Mouse (Mus musculus) hindbrain, embryonic 12.5 days (tissue): ENCODE results near the gene Sugct. TPM values are rescaled to one million over a fixed set of nuclear protein-coding genes. Genes with fewer than 3 reads are reported as not detected.

Experiments
- ATAC-seq: fragments of 200-750 bp; cut with Nextera tagmentation; 2 replicates; pipeline ENCODE4 v1.8.0; 2017; ENCODE audit warnings: moderate TSS enrichment; ENCODE audit not compliant: low FRiP score
- H3K27ac ChIP-seq: fragments of 300-500 bp; sonication (generic); 2 replicates; pipeline ENCODE4 v1.5.1; 2016; ENCODE audit warnings: mild to moderate bottlenecking
- H3K27me3 ChIP-seq: fragments of 300-500 bp; sonication (generic); 2 replicates; pipeline ENCODE4 v1.6.1; 2016; ENCODE audit warnings: mild to moderate bottlenecking
- H3K36me3 ChIP-seq: fragments of 300-500 bp; sonication (generic); 2 replicates; pipeline ENCODE4 v1.6.1; 2016; ENCODE audit warnings: mild to moderate bottlenecking
- H3K4me1 ChIP-seq: fragments of 300-500 bp; sonication (generic); 2 replicates; pipeline ENCODE4 v1.6.1; 2016
- H3K4me2 ChIP-seq: fragments of 300-500 bp; sonication (generic); replicated peaks from 2 replicates; pipeline ENCODE4 v1.6.1; 2016; ENCODE audit warnings: mild to moderate bottlenecking
- H3K4me3 ChIP-seq: fragments of 300-500 bp; sonication (generic); 2 replicates; pipeline ENCODE4 v1.5.1; 2016; ENCODE audit warnings: mild to moderate bottlenecking
- H3K9ac ChIP-seq: fragments of 300-500 bp; sonication (generic); 2 replicates; pipeline ENCODE4 v1.6.1; 2016; ENCODE audit warnings: mild to moderate bottlenecking, moderate library complexity
- H3K9me3 ChIP-seq: fragments of 300-500 bp; sonication (generic); replicated peaks from 2 replicates; pipeline ENCODE4 v1.6.1; 2016; ENCODE audit warnings: mild to moderate bottlenecking
- WGBS: fragments of 180-500 bp; shearing (Covaris S2); methylation state at CpG from one replicate; pipeline ENCODE4 v1.1.7; 2016; 5-methylcytosine and 5-hydroxymethylcytosine counted together
- polyA plus RNA-seq: library from polyadenylated mRNA; unstranded; fragments of >200 nt; fragmentation: Nextera tagmentation; extraction: Ambion mirVana; gene quantifications from 2 replicates; pipeline ENCODE4 v1.2.1, GENCODE M21; 2016

The Sugct gene
- polyA plus RNA-seq, 1 experiment from 2014 or later = 4.6 TPM

GRCm38 (mm10) chr13:16829589-16829988 is 865.8 kb downstream of the Sugct start:
- no peak for ATAC-seq
- 69% methylated on average over 2 of the region's 2 CpGs for WGBS

GRCm38 (mm10) chr13:16825619-16826018 is 869.7 kb downstream of the Sugct start:
- H3K4me2 ChIP-seq = no peak overlapping the region
- ATAC-seq = no peak
- no peak overlapping the region for H3K4me3 ChIP-seq
- no peaks in the 10 kb centered on the region for H3K9me3 ChIP-seq
- H3K9ac ChIP-seq = no peak overlapping the region
- H3K36me3 ChIP-seq = no peaks in the 10 kb centered on the region
- no peaks in the 10 kb centered on the region for H3K27me3 ChIP-seq
- no peak overlapping the region for H3K27ac ChIP-seq
- WGBS = 82% methylated on average over 6 of the region's 6 CpGs
- no peaks in the 10 kb centered on the region for H3K4me1 ChIP-seq

More at GRCm38 (mm10) chr13:16829589-16829988, 865.8 kb downstream of the Sugct start:
- Histone ChIP-seq H3K4me2 (no peak overlapping the region), H3K9ac (no peak overlapping the region), H3K4me3 (no peak overlapping the region), H3K4me1 (no peaks in the 10 kb centered on the region), H3K36me3 (no peaks in the 10 kb centered on the region), H3K27ac (no peak overlapping the region), H3K9me3 (no peaks in the 10 kb centered on the region), H3K27me3 (no peaks in the 10 kb centered on the region)

- WGBS = 84% methylated on average over 4 of the region's 4 CpGs
- ATAC-seq = no peak
- H3K4me1 ChIP-seq = no peaks in the 10 kb centered on the region
- no peak overlapping the region for H3K9ac ChIP-seq
- H3K9me3 ChIP-seq = no peaks in the 10 kb centered on the region
- H3K27ac ChIP-seq = no peak overlapping the region
- H3K36me3 ChIP-seq = no peaks in the 10 kb centered on the region
- H3K4me3 ChIP-seq = no peak overlapping the region
- H3K27me3 ChIP-seq = no peaks in the 10 kb centered on the region
- H3K4me2 ChIP-seq = no peak overlapping the region
These were observed 873.6 kb downstream of the Sugct start for GRCm38 (mm10) chr13:16821785-16822184.

GRCm38 (mm10) chr13:16817471-16817870 is 877.9 kb downstream of the Sugct start:
- Histone ChIP-seq H3K4me3 (no peak overlapping the region), H3K9me3 (no peaks in the 10 kb centered on the region), H3K27ac (no peak overlapping the region), H3K9ac (no peak overlapping the region), H3K27me3 (no peaks in the 10 kb centered on the region), H3K4me1 (no peaks in the 10 kb centered on the region), H3K4me2 (no peak overlapping the region), H3K36me3 (no peaks in the 10 kb centered on the region)
- WGBS = 76% methylated on average over 6 of the region's 6 CpGs
- no peak for ATAC-seq

- H3K4me1 ChIP-seq = no peaks in the 10 kb centered on the region
- no peak overlapping the region for H3K4me3 ChIP-seq
- no peak overlapping the region for H3K27ac ChIP-seq
- no peaks in the 10 kb centered on the region for H3K27me3 ChIP-seq
- WGBS = 76% methylated on average over 5 of the region's 5 CpGs
- ATAC-seq = no peak
- no peak overlapping the region for H3K4me2 ChIP-seq
- H3K36me3 ChIP-seq = no peaks in the 10 kb centered on the region
- H3K9me3 ChIP-seq = no peaks in the 10 kb centered on the region
- H3K9ac ChIP-seq = no peak overlapping the region
These were observed 878.6 kb downstream of the Sugct start for GRCm38 (mm10) chr13:16816747-16817146.

GRCm38 (mm10) chr13:16812268-16812667 is 883.1 kb downstream of the Sugct start:
- ATAC-seq = no peak
- no peak overlapping the region for H3K4me2 ChIP-seq
- WGBS = 91% methylated on average over 2 of the region's 2 CpGs

More at GRCm38 (mm10) chr13:16812268-16812667, 883.1 kb downstream of the Sugct start:
- no peaks in the 10 kb centered on the region for H3K9me3 ChIP-seq
- no peak overlapping the region for H3K9ac ChIP-seq
- no peaks in the 10 kb centered on the region for H3K27me3 ChIP-seq
- no peak overlapping the region for H3K4me3 ChIP-seq
- no peaks in the 10 kb centered on the region for H3K4me1 ChIP-seq
- no peaks in the 10 kb centered on the region for H3K36me3 ChIP-seq
- no peak overlapping the region for H3K27ac ChIP-seq

Other genes starting within 250 kb of the Sugct start
- gene Mplkip, start 361 bp downstream of the Sugct start, polyA plus RNA-seq = 49.5 and 54.7 TPM in 2 replicates
- gene Cdk13, start 109.5 kb upstream of the Sugct start, polyA plus RNA-seq = 20.8 and 22.8 TPM in 2 replicates
- gene Rala, start 248.7 kb upstream of the Sugct start, polyA plus RNA-seq = 144 and 154 TPM in 2 replicates